Mouse (Mus musculus) T-helper 2 cell (primary cell): ENCODE results near the gene Dcaf12.

Experiments
- in situ Hi-C: fragments of 300-600 bp; cut with MboI, MseI; formaldehyde crosslinking; loops from one replicate; pipeline ENCODE4 v1.15.1; 2025; ENCODE audit warnings: high pct_unique_total_duplicates

The Dcaf12 gene

DNA sequence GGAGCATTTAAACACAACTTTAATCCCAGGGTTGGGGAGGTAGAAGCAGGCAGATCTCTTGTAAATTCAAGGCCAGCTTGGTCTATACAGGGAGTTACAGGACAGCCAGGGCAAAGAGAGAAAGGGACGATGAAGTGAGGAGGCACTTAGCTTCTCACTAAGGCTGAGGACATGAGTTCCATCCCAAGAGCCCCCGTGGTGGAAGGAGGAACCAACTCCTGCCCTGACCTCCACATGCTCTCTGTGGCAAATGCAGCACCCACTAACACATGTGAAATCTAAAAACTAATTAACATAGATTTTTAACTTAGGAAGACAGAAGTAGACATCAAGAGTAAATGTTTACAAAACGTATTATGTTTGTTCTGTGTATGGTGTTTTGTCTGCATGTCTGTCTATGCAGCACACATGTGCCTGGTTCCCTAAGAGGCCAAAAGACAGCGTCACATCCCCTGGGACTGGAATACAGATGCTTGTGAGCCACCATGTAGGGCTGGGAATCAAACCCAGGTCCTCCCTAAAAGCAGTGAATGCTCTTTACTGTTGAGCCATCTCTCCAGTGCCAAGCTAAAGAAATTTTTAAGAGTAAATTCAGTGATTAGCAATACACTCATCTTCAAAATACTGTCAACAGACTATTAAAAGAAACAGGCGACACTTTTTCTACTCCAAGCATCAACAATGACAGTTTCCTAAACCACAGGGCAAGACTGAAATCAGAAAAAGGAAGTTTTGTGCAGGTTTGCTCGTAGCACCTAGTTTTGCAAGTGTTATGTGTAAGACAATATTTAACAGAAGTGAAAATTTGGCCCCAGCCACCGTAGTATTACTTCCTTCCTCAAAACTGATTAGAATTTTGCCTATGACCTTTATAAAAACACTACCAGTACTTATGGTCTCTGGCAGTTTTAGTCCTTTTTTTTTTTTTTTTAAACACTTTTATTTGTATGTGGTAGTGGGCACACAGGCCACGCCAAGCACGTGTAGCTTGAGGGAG, 3.8 kb downstream of the Dcaf12 start:
- in situ Hi-C loops, result no loop called here

DNA sequence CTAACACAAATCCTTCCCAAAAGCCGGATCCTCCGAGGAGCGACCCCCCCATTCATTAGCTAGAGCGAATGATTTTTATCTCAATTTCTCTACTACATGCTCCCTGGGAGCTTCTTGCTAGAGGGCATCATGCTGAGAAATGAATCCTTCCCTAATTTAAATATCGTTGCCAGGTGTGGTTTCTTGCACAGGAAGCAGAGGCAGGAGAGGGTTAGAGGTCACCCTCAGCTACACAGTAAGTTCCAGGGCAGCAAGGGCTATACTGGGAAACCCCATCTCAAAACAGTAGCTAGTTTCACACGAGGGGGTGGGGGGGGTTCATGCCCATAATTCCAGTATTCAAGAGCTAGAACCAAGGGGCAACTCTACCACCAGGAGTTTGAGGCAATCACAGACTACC, 7.3 kb downstream of the Dcaf12 start:
- in situ Hi-C loops, result loop anchor here (10.0 kb wide), 1 partner anchor 1043 kb away; the partner anchor contains the start of genes Smim27 and Topors

DNA sequence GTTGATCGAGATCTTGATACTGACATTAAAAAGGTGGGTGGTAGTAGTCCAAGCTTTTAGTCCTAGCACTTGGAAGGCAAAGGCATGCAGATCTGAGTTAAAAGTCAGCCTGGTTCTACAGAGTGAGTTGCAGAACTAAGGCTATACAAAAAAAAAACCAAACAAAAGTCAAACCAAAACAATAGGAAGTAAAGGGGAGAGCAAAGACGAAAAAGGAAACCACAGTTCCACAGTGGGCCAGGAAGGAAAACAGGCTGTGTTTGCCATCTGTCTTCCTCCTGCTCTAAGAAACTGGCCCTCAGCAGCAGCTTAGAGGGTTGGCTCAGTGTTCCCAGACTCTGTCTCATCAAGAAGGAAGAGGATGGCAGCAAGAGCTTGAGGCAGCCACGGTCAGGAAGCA, 10.4 kb downstream of the Dcaf12 start:
- in situ Hi-C loops, result loop anchor here (10.0 kb wide), 1 partner anchor 1040 kb away; the partner anchor contains the start of genes Smim27 and Topors

DNA sequence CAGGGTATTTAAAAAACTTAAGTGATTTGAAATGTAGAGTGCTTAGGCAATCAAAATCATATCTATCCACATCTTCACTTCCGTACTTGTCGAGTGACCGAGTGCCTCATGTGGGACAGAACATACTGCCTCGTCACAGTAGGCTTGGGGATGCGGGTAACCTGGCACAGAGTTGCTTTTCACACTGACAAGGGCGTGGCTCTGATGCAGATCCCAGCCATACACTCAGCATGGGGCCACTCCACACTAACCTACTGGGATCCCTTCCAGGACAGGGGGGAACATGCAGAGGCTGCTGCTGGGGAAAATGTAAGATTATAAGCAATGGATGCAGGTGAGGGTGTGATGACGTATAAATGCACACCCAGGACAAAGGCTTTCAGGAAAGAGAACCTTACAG, 11.0 kb downstream of the Dcaf12 start:
- in situ Hi-C loops, result loop anchor here (10.0 kb wide), 1 partner anchor 1039 kb away; the partner anchor contains the start of genes Smim27 and Topors

DNA sequence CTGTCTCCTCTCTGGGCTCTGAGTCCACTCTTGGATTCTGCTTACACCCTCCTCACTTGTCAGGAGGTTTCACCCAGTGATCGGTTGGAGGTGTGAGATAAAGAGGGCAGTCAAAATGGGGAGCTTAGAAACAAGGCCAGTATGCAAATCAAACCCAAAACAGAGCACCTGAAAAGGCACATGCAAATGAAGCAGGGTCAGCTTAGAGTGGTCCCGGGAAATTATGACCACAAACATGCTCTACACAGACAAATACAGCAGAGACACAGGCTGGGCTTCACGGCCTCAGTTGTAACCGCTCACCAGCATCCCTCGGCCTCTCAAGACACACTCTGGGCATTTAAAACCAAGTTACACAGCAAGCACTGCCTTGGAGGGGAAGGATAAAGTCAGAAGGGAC, 15.7 kb downstream of the Dcaf12 start:
- in situ Hi-C loops, result no loop called here

DNA sequence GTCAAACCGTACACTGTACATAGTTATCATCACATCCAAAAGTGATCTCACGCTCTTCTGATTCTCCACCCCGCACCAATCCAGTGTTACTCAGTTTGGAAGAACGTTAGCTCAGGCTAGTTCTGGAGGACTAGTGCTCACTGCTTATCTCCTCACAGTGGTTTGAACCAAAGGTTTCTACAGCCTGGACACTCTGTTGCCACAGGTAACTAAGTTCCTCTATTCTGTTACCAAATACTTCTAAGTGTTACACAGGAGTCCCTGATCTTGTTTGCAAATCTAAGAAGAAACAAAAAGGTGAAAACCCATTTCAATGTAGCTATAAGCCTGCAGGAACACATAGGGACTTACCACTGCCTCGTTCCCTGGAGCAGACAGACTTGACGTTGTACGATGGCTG, 18.7 kb downstream of the Dcaf12 start:
- in situ Hi-C loops, result no loop called here

DNA sequence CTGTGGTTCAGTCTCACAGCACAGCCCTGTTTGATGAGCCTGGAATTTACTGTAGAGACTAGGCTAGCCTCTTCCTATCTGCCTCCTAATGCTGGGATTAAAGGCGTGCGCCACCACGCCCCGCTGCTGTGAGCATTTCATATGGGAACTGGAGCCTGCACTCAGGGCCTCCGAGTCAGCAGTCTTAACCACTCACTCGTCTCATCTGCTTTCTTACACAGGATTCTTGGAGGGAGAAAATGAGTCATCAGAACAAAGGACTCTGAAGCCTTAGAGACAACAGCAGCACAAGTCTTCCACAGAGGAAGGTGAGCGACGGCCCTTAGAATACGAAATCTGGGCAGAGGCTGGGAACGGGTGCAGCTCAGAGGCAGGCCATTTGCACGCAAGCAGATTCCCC, 19.2 kb downstream of the Dcaf12 start:
- in situ Hi-C loops, result no loop called here

DNA sequence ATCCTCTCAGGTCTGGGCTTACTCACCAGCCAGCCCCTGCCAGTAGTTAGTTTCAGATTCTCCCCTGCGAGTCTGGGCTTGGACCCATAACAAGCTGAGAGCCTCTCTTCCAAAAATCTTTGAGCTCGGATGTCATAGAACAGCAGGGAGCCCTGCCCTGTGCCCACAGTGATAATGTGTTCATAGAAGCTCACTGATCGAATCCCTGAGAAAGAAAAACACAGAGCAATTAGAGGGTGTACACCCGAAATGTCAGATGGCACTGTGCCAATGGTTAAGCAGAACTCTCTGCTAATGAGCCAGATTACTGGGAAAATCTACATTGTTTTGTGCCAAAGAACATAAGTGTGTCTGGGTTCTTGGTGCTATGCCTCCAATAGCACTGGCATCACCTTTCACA, 20.8 kb downstream of the Dcaf12 start:
- in situ Hi-C loops, result no loop called here

DNA sequence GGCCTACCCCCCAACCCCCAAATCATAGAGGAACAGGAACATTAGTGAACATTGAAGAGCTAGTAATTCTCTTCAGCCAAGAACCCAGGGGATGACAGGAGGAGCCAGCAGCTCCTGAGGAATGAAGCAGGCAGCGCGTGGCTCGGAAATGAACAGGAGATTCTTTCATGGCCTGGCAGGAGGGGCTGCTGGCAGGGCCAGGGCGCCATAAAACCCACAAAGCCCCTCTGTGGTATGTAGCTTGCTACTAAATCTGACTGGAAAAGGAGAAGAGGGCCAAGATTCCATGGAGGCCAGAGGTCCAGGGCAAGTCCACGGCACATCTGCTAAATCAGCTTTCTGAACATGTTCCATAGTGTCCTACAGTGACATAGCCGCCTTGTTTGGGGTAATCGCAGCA, 24.9 kb downstream of the Dcaf12 start:
- in situ Hi-C loops, result no loop called here

DNA sequence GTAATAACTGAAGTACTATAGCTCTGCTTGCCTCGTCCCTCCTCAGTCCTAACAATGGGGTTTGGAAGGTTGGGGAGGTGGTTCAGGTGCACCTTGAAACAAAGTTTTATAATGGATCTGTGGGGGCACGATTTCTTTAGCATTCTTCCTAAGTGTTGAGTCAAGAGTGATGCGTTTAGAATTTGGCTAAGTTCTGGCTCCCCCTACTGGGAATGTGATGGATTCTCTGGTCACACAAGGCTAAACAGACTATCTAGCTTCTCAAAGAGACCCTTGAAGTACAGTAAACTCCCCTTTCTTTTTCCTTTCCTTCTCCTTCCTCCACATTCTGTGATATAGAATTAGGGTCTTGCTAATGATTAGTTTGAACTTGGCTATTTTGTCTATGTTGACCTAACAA, 28.3 kb downstream of the Dcaf12 start:
- in situ Hi-C loops, result no loop called here

DNA sequence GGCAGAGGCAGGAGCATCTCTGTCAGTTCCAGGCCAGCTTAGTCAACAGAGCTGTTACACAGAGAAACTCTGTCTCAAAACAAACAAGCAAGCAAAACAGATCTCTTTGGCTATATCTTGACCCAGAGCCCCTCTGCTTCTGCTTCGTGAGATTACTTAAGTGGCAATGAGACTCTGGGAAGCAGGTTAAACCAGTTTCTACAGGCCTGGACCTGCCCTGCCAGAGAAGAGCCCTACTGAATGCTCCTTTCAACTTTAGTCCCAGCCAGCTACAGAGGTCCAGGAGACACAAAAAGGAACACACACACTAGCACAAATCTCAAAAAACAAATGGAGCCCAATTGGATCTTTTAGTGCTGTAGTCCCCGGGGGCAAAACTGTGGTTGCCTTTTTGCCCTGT, 30.6 kb downstream of the Dcaf12 start:
- in situ Hi-C loops, result no loop called here

DNA sequence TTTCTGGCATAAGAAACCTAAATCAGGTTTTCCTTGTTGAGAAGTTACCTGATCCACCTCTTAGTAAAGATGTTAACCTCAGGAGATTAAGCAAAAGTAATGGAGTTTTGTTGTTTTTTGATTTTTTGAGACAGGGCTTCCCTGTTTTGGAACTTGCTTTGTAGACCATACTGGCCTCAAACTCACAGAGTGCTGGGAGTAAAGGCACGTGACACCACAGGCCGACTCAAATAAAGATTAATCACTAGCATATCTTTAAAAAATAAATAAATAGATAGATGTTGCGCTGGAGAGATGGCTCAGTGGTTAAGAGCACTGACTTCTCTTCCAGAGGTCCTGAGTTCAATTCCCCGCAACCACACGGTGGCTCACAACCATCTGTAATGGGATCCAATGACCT, 38.8 kb downstream of the Dcaf12 start:
- in situ Hi-C loops, result no loop called here

DNA sequence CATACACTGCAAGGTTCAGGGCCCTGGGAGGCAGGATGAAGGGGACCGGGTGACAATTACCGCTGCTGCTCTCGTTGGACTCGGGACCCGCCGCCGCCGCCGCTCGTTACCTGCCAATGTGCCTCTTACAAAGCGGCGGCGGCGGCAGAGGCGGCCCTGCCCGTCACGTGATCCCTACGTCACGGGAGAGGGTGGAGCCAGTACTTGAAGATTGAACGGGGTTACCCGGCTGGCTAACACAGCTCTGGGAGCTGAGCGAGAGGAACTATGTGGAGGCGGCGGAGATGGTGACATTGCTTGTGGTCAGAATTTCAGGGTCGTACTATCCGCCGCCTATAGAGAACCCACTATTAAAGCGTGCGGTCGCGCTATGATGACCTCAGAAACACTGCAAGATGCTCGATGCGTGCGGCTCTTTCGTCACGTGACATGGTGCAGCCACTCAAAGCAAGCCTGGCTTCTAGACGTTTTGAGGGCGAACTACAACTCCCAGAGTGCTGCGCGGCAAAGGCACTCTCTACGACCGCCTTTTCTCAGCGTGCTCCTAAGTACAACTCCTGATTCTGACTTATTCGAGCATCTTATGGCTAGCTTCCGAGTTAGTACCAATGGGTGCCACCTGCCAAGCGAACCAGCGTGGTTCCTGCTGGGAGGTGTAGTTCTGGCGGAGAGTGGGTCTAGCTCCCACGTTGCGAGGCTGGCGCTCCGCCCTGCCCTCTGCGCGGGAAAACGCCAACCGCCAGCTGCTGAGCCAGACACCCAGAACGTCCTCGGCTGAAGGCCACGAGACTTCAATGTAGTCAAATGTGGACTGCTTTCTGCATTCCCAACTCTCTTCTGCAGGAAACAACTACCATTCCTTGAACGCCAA, 39.5 kb downstream of the Dcaf12 start, which contains the start of gene Ubap2:
Gene Ubap2 (minus strand): TSS at position 165 of the 871 bp plus-strand sequence.
- in situ Hi-C loops, result no loop called here

DNA sequence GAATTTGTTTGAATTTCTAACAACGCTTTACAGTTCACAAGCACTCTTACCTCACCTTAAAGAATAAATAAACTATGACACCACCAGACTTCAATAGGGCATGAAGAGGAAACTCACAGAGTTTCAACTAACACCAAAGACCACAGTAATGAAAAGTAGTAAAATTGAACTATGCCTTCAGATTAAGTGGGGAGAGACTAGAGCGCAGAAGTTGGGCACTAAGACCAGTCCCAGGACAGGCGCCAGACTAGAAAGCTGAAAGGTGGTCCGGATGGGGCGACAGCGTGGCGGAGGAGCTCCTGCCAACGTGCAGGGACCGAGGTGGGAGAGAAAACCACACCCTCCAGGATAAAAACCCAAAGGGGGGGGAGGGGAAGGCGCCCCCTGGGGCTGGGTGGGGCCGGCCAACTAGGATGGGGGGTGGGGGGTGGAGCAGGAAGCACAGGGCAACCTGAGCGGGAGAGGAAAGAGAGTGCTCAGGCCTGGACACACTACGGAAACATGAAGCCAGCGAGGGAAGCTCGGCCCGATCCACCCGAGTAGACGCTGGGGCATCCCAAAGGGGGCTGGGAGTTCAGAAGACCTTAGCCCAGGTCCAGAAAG, 40.2 kb downstream of the Dcaf12 start:
- in situ Hi-C loops, result no loop called here

DNA sequence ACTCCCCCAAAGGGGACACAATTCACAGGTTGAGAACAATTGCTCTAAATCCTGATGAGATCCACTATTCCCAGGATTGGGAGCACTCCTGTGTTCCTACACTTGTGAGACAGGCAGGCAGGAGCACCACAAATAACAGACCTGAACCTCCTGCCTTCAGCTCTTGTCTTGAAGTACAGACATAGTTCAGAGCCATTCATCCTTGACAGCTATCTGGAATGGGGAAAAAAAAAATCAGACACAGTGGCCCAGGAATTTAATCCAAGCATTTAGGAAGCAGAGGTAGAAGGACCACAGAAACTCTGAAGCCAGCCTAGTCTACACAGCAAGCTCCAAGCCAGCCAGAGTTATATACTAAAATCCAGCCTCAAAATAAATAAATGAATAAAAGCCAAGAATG, 46.6 kb downstream of the Dcaf12 start:
- in situ Hi-C loops, result no loop called here

DNA sequence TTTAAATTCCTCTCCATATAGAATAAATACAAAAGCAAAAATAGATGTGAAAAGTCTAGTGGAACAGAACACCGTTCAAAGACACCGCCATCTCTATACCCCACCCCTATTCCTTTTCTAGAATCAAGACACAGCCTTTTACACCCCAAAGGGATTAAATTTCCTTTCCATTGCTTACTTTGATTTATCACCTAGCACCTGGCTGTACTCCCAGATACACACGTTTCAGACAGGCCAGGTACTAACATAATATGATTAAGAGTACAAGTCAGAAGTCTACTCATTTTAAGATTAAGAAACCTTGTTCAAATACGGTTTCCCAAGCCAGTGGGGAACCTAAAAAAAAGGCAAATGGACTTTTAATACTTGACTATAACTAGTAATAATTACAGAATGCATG, 48.3 kb downstream of the Dcaf12 start:
- in situ Hi-C loops, result no loop called here

DNA sequence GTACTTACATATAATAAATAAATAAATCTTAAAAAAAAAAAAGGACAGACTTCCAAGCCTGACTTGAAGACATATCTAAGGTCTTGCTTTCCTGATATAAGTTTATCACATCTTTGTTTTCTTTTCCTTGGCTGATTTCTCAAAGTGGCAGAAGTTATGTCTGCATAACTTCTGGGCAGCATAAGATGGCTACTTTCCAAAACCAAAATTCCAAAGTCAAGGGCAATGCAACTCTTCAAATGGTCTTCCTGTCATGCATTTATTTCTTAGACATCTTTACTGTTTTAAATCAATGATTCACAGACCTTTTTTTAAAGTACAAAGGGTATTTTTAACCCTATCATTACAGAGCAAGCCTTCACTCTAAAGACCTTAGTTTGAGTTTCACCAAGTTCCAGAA, 54.0 kb downstream of the Dcaf12 start:
- in situ Hi-C loops, result no loop called here

DNA sequence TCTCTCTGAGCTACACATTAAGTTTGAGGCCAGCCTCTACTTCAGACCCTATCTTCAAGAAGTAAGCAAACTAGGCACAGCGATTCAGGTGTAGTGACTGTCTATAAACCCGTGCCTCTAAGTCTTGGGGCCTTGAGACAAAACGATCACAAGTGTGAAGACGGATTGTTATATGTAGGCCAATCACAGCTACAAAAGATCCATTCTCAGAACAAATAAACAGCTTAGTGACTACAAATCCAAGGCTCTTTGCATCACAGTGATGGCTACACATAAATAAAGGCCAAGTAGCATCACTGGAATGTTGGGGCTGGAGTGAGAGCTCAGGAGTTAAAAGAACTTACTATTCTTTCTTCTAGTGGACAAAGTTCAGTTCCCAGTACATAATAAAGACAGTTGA, 55.7 kb downstream of the Dcaf12 start:
- in situ Hi-C loops, result no loop called here

DNA sequence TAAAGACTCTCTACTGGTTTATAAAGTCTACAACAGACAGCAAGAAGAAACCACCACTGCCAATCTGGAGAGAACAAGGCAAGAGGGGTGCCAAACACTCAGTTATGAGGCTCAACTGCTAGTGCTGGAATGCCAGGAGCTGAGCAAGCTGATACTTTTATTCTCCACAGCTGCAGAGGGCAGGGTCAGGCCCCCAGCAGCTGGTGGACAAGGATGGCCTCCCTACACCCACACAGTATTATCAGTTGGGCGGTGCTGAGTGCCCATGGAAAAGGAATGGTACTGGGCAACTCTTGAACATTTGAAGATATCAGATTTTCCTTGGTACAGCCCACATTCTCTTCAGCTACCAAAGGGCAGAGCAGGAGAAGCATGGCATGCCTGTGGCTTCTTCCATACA, 56.9 kb downstream of the Dcaf12 start:
- in situ Hi-C loops, result no loop called here

DNA sequence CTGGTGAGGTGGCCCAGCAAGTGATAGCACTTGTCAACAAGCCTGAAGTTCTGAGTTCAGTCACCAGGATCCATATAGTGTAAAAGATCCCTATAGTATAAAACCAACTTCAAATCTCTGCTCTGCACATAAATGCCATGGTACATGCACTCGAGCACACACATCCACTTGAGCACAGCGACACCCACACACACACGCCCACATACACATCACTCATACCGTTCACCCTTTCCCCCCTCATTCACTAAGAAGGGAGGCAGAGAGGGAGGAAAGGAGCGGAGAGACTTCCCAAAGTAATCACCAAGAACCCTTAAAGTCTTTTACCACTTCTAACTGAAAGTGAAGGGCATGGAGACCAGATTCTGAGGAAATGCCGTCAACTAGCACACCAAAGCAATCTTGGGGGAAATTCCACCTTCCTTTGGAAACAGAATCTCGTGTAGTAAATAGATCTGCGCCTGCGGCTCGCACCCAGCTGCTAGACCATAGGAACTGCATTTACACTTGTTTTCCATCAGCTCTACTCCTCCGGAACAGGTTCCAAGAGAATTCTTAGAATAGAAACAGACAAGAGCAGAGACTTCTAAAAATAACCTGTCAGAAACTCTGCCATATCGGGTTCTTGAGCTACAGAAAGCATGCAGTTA, 59.0 kb downstream of the Dcaf12 start:
- in situ Hi-C loops, result no loop called here

DNA sequence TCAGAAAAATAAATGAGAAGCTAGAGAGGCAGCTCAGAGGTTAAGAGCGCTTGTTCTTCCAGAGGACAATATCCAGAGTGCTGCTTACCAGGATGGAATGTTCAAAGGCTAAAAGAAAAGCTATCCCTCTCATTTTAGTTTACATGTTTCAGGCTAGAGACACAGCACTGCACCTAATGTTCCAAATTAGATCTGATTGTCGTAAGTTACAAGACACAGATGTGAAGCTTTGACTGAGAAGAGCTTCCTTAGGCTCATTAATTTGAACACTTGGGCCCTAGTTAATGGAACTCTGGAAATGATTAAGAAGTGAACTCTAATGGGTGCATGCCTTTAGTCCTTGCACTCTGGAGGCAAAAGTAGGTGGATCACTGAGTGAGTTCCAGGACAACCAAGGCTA, 60.9 kb downstream of the Dcaf12 start:
- in situ Hi-C loops, result no loop called here
